Mouse (Mus musculus) bone marrow, adult 2 months (tissue): ENCODE results near the gene Dppa2. TPM values are rescaled to one million over a fixed set of nuclear protein-coding genes. Genes with fewer than 3 reads are reported as not detected.
"Not testable (repeated sequence)": the region's sequence is repeated elsewhere in the genome, so short reads cannot be mapped to it uniquely, and the experiment has no call there.

ENCODE experiments used
- H3K27ac ChIP-seq: fragments of 200-500 bp; 2 replicates; pipeline ENCODE4 v1.5.1; 2012; ENCODE audit warnings: low read depth, mild to moderate bottlenecking, control low read depth, inconsistent platforms, low read length; ENCODE audit not compliant: control insufficient read depth, poor library complexity, insufficient read depth
- H3K4me1 ChIP-seq: fragments of 200-500 bp; 2 replicates; pipeline ENCODE4 v1.6.1; 2011; ENCODE audit warnings: low read length; ENCODE audit not compliant: control insufficient read depth, insufficient read depth
- H3K4me3 ChIP-seq: fragments of 200-500 bp; replicated peaks from 2 replicates; pipeline ENCODE3; 2011; ENCODE audit warnings: mild to moderate bottlenecking, low read depth, low read length, control low read depth; ENCODE audit not compliant: control insufficient read depth
- CTCF ChIP-seq: fragments of 200-500 bp; IDR thresholded peaks from 2 replicates; pipeline ENCODE4 v1.5.1; 2011; ENCODE audit warnings: low read length, control low read depth; ENCODE audit not compliant: control insufficient read depth, insufficient read depth
- POLR2A ChIP-seq: fragments of 200-500 bp; IDR thresholded peaks from 2 replicates; pipeline ENCODE4 v1.6.1; 2011; ENCODE audit warnings: low read depth, mild to moderate bottlenecking, control low read depth, low read length, borderline replicate concordance; ENCODE audit not compliant: control insufficient read depth
- WGBS: fragments of 180-500 bp; shearing (Covaris S2); methylation state at CpG from one replicate; pipeline ENCODE4 v1.1.7; 2018; 5-methylcytosine and 5-hydroxymethylcytosine counted together
- polyA plus RNA-seq: library from polyadenylated mRNA; stranded (reverse); fragments of >200 nt; gene quantifications from 2 replicates; pipeline ENCODE4 v1.2.4, GENCODE M21; 2011; ENCODE audit warnings: low replicate concordance; ENCODE audit not compliant: missing spikeins, insufficient read depth, insufficient read length

Dppa2 gene
- polyA plus RNA-seq, 1 experiment: 4.8 TPM

GRCm38 (mm10) chr16:48285517-48285916, 18.2 kb upstream of the Dppa2 start:
- TF ChIP-seq CTCF (no peak), POLR2A (no peak)
- H3K4me1 ChIP-seq: no peaks in the 10 kb centered on the region
- WGBS: 85% methylated on average over 4 of the region's 4 CpGs
- H3K27ac ChIP-seq: no peak overlapping the region
- no peak overlapping the region for H3K4me3 ChIP-seq

GRCm38 (mm10) chr16:48297384-48298136, 6.1 kb upstream of the Dppa2 start:
- WGBS: 63% methylated on average over 14 of the region's 14 CpGs
- H3K4me1 ChIP-seq: no peaks in the 10 kb centered on the region
- H3K27ac ChIP-seq: no peak overlapping the region
- no peak for TF ChIP-seq CTCF
- TF ChIP-seq POLR2A: no peak
- H3K4me3 ChIP-seq: no peak overlapping the region

DNA sequence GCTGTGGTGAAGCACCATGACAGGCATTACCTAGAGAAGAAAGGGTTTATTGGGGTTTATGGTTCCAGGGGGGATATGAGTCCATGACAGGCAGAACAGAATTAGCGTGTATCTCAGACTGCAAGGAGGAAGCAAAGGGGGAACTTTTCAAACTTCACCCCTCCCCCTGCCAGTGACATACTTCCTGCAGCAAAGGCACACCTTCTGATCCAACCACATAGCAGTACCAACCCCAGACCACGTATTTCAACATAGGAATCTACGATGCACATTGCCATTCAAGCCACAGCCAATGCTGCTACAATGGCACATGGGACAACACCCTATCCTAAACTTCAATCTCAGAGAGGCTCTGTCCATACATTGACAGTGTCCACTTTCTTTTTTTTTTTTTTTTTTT, 3.8 kb upstream of the Dppa2 start:
- no peak for TF ChIP-seq CTCF
- no peak for TF ChIP-seq POLR2A
- Histone ChIP-seq H3K4me1 (no peaks in the 10 kb centered on the region), H3K4me3 (no peak overlapping the region), H3K27ac (no peak overlapping the region)
- WGBS: 22% methylated on average over 3 of the region's 3 CpGs

GRCm38 (mm10) chr16:48303983-48304382, 275 bp downstream of the Dppa2 start:
- Histone ChIP-seq H3K27ac (no peak overlapping the region), H3K4me1 (no peaks in the 10 kb centered on the region), H3K4me3 (no peak overlapping the region)
- TF ChIP-seq CTCF (no peak), POLR2A (no peak)
- 74% methylated on average over 3 of the region's 3 CpGs for WGBS

- 88% methylated on average over 10 of the region's 10 CpGs for WGBS
- H3K27ac ChIP-seq, H3K4me1 ChIP-seq, H3K4me3 ChIP-seq: not testable (repeated sequence)
Measured at GRCm38 (mm10) chr16:48308916-48309315, 5.2 kb downstream of the Dppa2 start.

DNA sequence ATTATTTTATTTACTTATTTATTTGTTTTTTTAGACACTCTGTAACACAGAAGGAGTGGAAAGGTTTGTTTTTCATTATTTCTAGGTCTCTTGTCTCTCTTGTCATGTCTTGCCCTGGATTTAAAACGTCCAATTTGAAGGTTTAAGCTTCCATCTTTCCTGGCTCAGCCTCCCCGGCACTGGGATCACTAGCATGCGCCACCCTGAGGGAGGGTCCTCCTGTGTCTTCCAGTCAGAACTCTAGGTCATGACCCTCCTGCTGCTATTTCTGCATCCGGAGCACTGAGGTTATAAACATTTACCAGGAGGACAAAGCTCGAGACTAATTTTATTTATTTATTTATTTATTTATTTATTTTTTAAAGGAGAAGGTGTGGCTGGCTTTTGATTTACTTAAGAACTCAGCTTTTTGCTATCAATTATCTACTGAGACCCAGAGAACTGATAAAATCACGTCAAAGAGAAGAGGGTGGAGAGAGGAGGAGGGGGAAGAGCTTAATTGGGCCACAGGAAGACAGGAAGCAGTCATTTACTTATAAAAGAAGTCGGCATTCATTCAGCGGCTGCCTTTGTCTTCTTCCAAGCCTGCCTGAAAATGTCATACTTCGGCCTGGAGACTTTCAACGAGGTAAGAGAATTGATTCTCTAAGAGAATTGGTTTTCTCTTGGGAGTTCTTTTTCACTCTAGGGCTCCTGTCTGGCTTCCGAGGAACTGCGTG, 6.4 kb downstream of the Dppa2 start:
- TF ChIP-seq POLR2A (no peak), CTCF (no peak)
- Histone ChIP-seq H3K4me1 (no peaks in the 10 kb centered on the region), H3K27ac (no peak overlapping the region), H3K4me3 (no peak overlapping the region)
- WGBS: 81% methylated on average over 12 of the region's 12 CpGs

DNA sequence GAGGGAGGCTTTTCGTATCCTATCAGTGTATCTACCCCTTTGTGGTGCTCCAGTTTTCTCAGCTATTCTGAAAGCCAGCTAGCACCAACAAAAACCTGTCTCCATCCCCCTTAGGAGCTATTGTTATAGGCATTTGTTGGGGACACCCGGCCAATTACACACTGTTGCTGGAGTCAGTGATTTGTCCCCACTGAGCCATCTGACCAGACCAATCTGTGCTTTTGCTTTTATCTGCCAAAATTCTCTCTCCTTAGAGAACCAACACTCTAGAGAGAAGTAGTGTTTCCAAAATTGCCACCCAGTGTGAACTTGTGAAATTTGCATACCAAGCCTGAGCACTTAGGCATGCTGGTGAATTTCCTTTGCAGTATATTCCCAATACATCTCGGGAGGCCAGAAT, 11.6 kb downstream of the Dppa2 start:
- Histone ChIP-seq H3K4me1 (no peaks in the 10 kb centered on the region), H3K27ac (no peak overlapping the region), H3K4me3 (no peak overlapping the region)
- no peak for TF ChIP-seq CTCF
- no peak for TF ChIP-seq POLR2A
- 76% methylated on average over 3 of the region's 3 CpGs for WGBS

DNA sequence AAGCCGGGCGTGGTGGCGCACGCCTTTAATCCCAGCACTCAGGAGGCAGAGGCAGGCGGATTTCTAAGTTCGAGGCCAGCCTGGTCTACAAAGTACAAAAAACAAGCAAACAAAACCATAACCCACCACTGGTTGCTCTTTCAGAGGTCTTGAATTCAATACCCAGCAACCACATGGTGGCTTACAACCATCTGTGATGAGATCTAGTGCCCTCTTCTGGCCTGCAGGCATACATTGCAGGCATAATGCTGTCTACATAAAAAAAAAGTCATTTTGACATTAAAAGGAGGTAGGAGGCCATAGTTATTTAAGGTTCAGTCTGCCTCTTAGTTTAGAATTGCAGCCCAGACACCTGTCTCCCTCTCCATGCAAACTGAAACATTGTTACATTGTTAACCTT, 17.1 kb downstream of the Dppa2 start:
- H3K4me1 ChIP-seq: no peaks in the 10 kb centered on the region
- no peak overlapping the region for H3K4me3 ChIP-seq
- TF ChIP-seq CTCF (no peak), POLR2A (no peak)
- no peak overlapping the region for H3K27ac ChIP-seq
- 93% methylated on average over 6 of the region's 6 CpGs for WGBS

- Histone ChIP-seq H3K4me3 (no peak overlapping the region), H3K27ac (no peak overlapping the region), H3K4me1 (no peaks in the 10 kb centered on the region)
- WGBS: 74% methylated on average over 6 of the region's 6 CpGs
- no peak for TF ChIP-seq CTCF
- no peak for TF ChIP-seq POLR2A
Measured at GRCm38 (mm10) chr16:48323133-48323532, 19.4 kb downstream of the Dppa2 start.
